Mouse (Mus musculus): Measurements from ENCODE around the gene Itga1. TPM values are rescaled to one million over a fixed set of nuclear protein-coding genes. Genes with fewer than 3 reads are reported as not detected.

Itga1 gene
- total RNA-seq, 2 experiments from 2014 or later: 7.8 to 12.9 TPM

DNA sequence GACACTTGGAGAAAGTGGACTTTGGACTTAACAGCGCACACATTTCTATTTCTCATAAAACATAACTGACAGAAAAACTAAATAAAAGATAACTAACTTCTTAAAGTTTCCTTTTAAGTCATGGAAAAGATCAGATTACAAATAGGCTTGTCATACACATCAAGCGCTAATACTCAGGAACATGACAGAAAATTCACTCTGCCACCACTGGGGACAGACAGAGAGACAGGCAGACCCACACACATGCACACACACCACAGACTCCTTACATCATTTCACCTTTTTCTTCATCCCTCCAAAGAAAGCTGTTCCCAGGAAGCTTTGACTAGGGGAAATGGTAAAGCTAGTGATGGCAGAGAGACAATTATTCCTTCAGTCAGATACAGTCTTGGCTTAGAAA lies 6.4 kb downstream of the Itga1 start:
- intact Hi-C loops (cut with DNase I): no loop called here
- Histone ChIP-seq H3K4me3 (no peak overlapping the region), H3K27ac (no peak overlapping the region)
- DNase-seq: no peak
- TF ChIP-seq CTCF (IDR thresholded peaks at IDR 0.05): peak; percentile 20

DNA sequence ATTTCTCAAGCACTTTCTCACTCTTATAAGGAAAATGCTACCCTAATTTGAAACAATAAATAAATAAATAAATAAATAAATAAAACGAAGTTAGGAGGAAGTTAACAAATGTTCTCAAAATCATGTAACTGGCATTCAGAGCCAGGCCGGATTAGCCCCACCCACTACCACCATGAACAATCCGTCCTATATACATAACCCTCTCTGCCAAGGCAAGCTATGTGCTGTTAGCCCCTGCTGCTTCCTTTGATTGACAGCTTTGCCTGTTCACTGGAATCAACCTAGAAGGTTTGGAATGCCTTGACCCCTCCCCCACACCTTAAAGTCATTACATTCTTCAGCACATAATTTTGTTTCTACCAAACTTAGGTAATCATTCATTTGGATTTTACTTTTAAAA lies 10.3 kb downstream of the Itga1 start:
- no peak overlapping the region; the same call in 1 of the 2 replicates for H3K4me3 ChIP-seq
- H3K27ac ChIP-seq: 0 out of 2 replicates have a peak overlapping the region, but pooled peaks have one; percentile 9
- DNase-seq: no peak
- intact Hi-C loops (cut with DNase I): loop anchor here (5.0 kb wide), 1 partner anchor 99 kb away; no protein-coding TSS in a partner anchor
- no peak for TF ChIP-seq CTCF (IDR thresholded peaks at IDR 0.05)

DNA sequence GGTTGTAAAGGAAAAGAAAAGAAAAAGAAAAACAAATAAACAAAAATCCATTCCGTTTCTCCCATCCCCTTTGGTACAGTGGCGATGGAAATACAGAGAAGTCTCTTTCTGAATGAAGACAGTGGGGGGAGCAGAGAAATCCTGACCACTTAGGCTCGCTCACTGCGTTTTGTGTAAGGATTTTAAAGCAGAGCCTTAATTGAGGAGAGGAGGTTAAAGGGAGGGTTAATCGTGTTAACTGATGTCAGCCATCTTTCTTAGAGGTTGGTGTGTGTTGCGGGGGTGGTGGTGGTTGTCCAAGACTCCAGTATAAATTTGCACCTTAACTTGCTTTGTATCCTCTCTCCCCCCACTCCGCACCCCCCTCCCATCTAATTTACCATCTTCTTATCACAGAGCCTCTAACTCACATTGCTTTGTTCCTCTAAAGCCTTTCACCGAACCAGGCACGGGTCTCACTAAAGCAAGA lies 10.8 kb downstream of the Itga1 start:
- DNase-seq: no peak
- Histone ChIP-seq H3K27ac (peak overlapping the region; percentile 95), H3K4me3 (peak overlapping the region; percentile 82)
- intact Hi-C loops (cut with DNase I): loop anchor here (5.0 kb wide), 1 partner anchor 99 kb away; no protein-coding TSS in a partner anchor
- no peak for TF ChIP-seq CTCF (IDR thresholded peaks at IDR 0.05)

DNA sequence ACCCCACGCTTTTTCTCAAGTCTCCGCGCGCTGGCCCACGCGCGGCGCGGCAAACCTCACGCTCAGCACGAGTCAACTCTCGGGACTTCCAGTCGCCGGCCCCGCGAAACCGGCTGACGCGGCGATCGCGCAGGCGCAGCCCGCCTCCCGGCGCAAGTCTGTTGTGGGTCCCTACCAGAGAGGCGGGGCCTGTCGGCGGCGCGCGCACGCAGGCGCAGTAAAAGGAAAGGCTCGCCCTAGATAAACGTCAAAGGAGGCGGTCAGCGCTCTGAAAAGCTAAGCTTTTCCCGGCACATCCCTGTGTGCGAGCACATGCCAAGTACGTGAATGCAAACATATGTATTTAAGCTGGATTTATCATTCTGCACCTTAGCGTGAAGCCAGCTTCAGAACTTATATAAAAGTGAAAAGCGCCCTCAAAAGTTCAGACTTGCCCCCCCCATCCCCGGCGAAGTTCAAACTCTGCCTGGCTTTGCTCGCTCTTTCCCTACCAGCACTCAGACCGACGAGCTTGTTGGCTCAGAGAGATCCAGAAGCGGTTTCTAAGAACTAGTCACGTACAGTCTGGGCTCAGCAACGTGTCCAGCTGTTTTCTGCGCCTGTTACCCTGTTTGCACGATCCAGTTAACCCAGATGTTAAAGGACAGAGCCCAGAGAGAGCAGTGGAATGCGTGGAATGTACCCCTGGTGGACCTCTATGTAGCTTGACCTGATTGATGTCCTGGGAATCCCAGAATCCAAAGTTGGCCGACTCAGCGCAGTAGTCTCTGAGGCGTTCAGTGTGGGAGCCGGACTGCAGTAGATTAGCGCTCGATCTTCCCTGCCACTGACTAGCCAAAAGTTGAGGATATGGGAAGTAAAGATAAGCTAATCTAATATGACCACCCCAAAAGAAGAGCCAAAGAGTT lies 11.4 kb downstream of the Itga1 start, which contains the start of gene Pelo:
TSS of gene Pelo (minus strand) at position 118 of the 908 bp plus-strand sequence.
- H3K27ac ChIP-seq: peak within 1 kb of the TSS; percentile 95
- no peak for TF ChIP-seq CTCF (IDR thresholded peaks at IDR 0.05)
- intact Hi-C loops (cut with DNase I): loop anchor here (5.0 kb wide), 1 partner anchor 98 kb away; no protein-coding TSS in a partner anchor

DNA sequence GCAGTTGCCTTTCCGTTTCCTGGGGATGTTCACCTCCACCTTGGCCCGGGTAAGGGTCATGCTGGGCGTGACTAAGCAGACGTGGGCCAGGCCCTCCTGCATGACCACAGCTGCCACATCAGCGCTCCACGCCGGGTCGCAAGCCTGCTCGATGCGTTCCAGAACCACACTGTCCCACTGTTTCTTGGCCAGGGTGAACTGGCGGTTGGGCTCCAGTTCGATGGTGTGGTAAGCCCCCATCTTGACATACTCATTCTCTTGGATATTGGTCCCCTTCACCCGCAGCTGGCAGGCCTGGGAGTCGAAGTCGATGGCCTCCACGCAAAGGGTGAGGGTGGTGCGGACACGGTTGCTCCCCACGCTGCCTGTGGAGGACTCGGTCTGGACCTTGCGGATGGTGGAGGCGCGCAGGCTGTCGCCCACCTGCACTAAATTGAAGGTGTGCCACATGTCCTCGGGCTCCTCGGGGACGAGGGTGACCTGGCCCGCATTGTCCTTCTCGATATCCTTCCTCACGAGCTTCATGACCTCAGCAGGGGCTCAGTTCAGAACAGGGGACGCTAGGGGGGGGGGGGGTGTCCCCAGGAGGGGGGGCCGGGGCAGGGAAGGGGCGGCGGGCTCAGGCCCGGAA lies 12.3 kb downstream of the Itga1 start:
- Histone ChIP-seq H3K27ac (peak overlapping the region; percentile 95), H3K4me3 (peak overlapping the region; percentile 82)
- intact Hi-C loops (cut with DNase I): loop anchor here (5.0 to 10.0 kb wide), 2 partner anchors 97 to 275 kb away; partner anchors contain the start of gene Mocs2
- TF ChIP-seq CTCF (IDR thresholded peaks at IDR 0.05): no peak
- DNase-seq: peak; percentile 41

More for the DNA sequence above, 11.4 kb downstream of the Itga1 start, which contains the start of gene Pelo:
- peak; percentile 99 for DNase-seq
- H3K4me3 ChIP-seq: peak within 1 kb of the TSS; percentile 82

DNA sequence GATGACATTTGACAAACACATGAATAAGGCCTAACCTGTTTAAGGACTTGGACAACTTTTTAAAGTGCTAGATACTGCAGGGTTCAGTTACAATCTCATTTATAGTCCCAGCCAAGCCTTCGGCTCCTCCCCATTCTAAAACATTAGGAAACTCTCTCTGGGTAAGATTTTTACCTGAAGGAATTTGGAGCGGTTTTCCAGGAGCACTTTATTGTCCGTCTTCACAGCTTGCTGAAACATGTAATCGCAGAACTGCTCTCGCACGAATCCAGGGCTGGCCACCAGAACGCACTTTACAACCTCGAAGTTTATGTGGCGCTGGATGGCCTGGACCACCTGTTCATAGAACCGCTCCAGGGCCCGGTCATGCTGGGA lies 12.8 kb downstream of the Itga1 start:
- H3K4me3 ChIP-seq: peak overlapping the region; percentile 82
- intact Hi-C loops (cut with DNase I): loop anchor here (10.0 kb wide), 1 partner anchor 274 kb away; the partner anchor contains the start of gene Mocs2
- H3K27ac ChIP-seq: peak overlapping the region; percentile 95
- DNase-seq: no peak
- TF ChIP-seq CTCF (IDR thresholded peaks at IDR 0.05): no peak

DNA sequence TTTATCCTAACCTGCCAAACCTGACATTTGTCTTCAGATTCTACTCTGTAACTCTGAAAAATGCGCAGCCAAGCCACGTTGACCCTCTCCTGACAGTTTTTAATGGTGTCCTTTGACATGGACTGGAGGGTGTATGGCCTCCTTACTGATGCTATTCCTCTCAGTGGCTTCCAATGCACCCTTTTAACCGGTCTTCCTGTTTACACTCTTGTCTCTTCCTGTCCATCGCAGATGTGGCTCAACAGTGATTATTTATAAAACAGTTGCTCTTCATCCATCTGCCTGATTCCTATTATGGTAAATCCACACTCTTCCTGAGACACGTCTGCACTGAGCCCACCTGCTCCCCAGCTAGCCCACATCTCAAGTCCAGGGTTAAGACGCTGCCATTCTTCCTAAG lies 15.8 kb downstream of the Itga1 start:
- DNase-seq: no peak
- TF ChIP-seq CTCF (IDR thresholded peaks at IDR 0.05): no peak
- peak overlapping the region; percentile 51 for H3K27ac ChIP-seq
- intact Hi-C loops (cut with DNase I): loop anchor here (10.0 kb wide), 1 partner anchor 271 kb away; the partner anchor contains the start of gene Mocs2
- no peak overlapping the region for H3K4me3 ChIP-seq

DNA sequence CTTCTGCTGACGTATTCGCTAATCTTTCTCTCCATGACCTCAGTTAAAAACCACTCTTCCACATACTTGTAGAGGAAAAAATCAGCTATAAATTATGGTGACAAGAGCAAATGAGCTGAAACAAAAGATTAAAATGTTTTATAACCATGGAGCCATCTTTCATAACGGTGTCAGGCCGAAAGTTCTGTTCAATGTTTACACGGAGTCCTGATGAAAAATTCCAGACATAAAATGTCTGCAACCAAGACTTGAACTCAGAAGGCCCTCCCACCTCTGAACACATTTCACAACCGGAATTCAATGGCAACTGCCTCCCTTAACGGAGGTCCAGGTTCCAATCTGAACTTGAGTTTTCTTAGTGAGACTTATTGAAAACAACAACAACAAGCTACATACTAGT lies 19.4 kb downstream of the Itga1 start:
- intact Hi-C loops (cut with DNase I): loop anchor here (10.0 kb wide), 1 partner anchor 268 kb away; the partner anchor contains the start of gene Mocs2
- no peak for DNase-seq
- Histone ChIP-seq H3K4me3 (no peak overlapping the region), H3K27ac (no peak overlapping the region)
- no peak for TF ChIP-seq CTCF (IDR thresholded peaks at IDR 0.05)

DNA sequence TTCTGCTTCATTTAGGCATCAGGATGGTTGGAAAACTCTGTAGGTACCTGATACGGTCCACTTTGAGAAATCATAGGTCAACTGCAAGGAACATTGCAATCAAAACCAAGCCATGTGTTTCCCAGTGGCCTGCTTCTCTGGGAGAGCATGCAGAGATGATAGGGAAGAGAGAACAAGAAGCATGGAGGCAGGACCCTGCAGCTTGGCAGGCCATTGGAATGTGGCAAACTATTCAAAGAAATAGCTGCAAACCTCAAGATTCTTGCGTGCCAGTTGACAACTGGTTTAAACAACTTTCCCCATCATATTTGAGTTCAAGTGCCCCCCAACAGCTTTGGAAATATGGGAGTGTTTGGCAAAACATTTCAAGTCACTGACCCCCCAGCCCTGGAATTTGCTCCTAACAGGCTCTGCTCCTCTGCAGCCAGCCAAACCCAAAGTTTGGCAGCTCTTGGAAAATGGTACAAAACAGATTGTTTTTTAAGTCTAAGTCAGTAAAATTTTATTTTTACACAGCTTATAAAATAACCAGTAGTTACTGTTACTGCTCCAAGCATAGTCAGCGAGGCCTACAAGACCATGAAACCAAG lies 21.7 kb downstream of the Itga1 start:
- intact Hi-C loops (cut with DNase I): loop anchor here (10.0 kb wide), 1 partner anchor 265 kb away; the partner anchor contains the start of gene Mocs2
- no peak overlapping the region for H3K4me3 ChIP-seq
- TF ChIP-seq CTCF (IDR thresholded peaks at IDR 0.05): no peak
- H3K27ac ChIP-seq: peak overlapping the region; percentile 41
- no peak for DNase-seq

DNA sequence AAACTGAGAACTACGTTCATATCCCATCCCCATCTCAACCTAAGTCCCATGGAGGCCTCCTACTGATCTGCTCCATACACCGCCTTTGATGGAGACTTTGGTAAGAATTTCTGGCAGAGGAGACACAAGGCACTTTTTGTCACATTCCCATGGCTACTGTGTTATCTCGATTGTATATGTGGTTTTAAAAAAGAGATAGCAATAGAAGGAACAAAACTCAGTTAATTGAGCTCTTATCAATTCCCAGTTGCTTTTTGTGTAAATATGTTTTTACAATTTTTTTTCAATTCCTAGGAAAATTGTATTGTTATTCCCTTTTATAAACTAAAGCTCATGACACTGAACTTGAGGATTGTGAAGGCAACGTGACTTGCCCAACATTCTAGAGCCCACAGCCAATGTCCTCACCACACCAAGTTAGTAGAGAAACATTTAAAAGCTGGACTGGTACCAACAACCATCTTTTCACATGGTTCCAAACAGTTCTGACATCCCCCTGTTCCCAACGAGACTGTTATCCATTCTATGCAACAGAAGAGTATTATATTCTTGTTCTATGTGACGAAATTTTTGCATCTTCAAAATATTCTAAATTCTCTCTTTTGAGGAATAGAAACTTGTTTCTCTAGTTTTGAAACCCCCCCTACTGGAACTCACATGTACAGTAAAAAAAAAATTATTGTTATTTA lies 22.6 kb downstream of the Itga1 start:
- Histone ChIP-seq H3K4me3 (no peak overlapping the region), H3K27ac (no peak overlapping the region)
- DNase-seq: no peak
- intact Hi-C loops (cut with DNase I): no loop called here
- no peak for TF ChIP-seq CTCF (IDR thresholded peaks at IDR 0.05)

DNA sequence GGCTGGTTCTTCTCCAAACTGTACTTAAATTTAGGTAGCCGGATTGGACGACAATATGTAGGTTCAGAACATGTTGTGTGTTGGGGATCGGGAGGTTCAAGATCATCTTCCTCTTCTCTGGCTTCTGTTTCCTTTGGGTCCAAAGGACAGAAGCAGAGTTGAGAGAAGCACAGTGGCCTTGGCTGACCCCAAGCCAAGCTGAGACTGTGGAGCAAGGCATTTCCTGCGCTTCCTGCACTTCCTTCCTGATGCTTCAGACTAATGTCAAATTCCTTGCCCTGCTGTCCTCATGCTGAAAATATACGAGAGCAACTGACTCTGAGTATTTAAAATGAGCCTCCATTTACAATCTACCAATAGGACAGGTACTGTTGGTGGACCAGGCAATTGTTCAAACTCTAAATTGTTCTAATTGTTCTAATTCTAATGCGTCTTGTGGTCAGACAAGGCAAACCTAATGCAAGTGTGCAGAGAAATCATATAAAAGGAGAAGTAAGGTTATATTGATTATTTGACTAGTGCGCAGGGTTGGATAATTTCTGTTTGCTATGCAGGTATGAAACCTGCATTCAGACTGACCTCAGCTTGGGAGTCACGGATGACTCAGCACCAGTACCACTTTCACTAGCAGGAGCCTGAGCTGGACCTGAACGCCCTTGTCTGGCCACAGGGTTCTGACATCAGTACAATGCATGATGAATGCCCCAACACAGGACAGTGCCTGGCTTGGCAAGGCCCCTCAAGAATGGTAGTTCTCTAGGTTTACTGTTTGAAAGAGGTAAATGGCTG lies 24.2 kb downstream of the Itga1 start:
- intact Hi-C loops (cut with DNase I): no loop called here
- DNase-seq: peak; percentile 26
- peak overlapping the region; percentile 43 for H3K27ac ChIP-seq

More for the DNA sequence above, 24.2 kb downstream of the Itga1 start:
- no peak overlapping the region for H3K4me3 ChIP-seq
- no peak for TF ChIP-seq CTCF (IDR thresholded peaks at IDR 0.05)

All from gastrocnemius, adult 2 months (tissue).